Mouse (Mus musculus): Measurements from ENCODE around the gene Olfr1506.
"Not testable (repeated sequence)": the region's sequence is repeated elsewhere in the genome, so short reads cannot be mapped to it uniquely, and the experiment has no call there.

The Olfr1506 gene

DNA sequence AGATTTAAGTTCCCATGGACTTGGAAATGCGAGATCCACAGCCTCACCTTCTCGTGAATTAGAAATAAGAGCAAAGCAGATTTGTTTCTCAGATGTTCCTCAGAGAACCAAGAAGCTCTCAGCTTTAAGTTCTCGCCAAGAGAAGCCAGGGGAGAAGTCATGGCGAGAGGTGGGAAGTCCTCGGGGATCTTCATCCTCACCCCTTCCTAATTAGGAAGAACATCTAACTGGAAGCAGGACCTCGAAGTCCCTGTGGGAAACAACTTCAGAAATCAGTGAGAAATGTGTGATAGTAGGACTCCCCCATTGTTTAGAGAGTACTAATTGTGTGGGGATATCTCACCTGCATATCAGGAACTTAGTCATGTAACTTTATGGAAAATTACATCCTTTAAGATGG is at the start of gene Olfr1506:
Gene Olfr1506, minus strand, starts transcription at position 101 of the 400 bp plus-strand sequence.
- not testable (repeated sequence) for DNase-seq (ENCODE audit: low spot score)

DNA sequence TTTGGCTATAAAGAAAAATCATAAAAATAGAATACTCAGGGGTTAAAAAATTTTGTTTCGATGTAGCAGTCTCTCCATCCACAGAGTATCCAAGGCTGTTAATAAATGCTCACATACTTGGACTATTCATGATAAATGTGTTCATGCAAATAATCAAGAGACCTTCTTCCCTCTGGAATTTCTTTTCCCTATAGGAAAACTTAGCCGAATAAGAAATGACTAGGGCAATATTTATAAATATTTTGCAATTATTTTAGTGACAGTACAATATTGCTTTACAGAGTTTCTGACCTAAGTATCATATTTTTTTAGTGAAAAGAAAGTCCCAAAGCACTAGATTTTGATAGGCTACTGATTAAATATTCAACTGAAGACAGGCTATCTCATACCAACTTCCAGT is 46.6 kb upstream of the Olfr1506 start, which contains the start of gene Olfr1271:
Gene Olfr1271, minus strand, starts transcription at position 101 of the 400 bp plus-strand sequence.
- no peak for DNase-seq (ENCODE audit: low spot score)

DNA sequence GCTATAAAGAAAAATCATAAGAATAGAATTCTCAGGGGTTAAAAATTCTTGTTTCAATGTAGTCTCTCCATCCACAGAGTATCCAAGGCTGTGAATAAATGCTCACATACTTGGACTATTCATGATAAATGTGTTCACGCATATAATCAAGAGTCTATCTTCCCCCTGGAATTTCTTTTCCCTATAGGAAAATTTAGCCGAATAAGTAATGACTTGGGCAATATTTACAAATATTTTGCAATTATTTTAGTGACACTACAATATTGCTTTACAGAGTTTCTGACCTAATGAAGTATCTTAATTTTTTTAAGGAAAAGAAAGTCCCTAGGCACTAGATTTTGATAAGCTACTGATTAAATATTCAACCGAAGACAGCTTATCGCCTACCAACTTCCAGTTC is 33.2 kb upstream of the Olfr1506 start, which contains the start of gene Olfr142:
Gene Olfr142, minus strand, starts transcription at position 101 of the 400 bp plus-strand sequence.
- DNase-seq (ENCODE audit: low spot score), result no peak

DNA sequence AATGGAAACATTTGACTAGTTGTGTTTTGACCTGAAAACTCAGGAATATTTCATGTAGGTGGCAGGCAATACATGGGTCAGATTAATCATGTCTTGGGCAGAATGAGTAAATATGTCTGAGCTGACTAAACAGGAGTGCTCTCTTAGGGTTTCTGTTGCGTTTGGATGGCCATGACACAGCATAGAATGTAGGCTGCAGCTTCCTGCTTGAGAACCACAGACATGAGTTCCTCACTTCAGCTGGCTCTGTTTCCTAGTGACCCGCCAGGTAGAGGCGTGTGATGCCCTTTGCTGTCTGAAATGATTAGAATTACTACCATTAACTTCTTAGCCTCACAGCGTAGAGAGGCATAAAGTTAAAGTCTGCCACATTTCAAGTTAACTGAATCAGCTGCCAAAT is 24.7 kb downstream of the Olfr1506 start:
- DNase-seq (ENCODE audit: low spot score), result not testable (repeated sequence)

DNA sequence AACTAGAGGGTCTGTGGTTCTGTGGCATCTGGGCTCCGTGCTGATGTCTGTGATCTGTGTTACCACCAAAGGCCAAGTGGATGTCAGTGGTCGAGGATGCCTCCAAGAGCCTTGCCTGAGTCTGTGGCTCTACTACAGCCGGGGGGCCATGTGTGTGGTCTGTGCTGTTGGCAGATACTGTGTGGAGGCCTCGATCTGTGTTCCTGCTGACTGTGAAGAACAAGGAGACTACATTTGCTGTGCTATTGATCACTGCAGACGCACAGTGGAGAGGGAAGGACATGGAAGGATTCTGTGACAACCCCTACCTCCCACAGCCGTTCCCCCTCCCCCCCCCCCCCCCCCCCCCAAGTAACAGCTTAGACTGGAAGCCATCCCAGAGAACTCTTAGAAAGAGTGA is 29.0 kb downstream of the Olfr1506 start:
- not testable (repeated sequence) for DNase-seq (ENCODE audit: low spot score)

DNA sequence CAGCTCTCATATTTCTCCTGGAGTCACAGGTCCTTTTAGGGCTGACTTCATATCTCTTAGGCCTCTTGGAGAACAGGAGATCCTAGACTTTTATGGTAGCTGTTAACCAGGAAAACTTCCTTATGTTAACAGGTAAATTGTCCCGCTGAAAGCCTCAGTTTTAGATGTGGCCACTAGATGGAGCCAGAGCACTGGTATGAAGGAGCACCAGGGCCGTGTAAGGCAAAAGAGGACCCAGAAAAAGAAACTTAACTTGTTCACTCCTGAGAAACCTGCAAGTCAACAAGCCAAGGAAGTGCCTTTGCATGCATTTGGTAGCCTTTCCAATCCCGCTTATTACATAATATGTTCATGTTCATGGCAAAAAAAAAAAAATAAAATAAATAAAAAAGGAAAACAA is 29.5 kb downstream of the Olfr1506 start:
- DNase-seq (ENCODE audit: low spot score), result not testable (repeated sequence)

DNA sequence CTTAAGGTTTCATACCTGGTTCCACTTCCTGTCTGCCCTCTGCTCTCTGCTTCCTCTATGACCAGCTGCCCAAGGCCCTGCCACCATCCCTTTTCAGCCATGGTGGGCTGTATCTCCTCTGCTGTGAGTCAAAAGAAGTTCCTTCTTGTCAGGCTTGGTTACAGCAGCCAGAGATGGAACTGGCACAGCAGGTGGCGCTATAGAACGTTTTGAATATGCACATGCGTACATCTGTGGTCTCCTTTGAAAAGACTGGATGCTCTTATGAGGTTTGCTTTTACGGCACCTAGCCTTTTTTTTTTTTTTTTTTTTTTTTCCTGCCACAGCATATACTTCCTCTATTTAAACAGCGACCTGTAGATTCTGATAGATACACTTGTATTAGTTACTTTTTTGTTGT is 37.2 kb downstream of the Olfr1506 start:
- DNase-seq (ENCODE audit: low spot score), result not testable (repeated sequence)

DNA sequence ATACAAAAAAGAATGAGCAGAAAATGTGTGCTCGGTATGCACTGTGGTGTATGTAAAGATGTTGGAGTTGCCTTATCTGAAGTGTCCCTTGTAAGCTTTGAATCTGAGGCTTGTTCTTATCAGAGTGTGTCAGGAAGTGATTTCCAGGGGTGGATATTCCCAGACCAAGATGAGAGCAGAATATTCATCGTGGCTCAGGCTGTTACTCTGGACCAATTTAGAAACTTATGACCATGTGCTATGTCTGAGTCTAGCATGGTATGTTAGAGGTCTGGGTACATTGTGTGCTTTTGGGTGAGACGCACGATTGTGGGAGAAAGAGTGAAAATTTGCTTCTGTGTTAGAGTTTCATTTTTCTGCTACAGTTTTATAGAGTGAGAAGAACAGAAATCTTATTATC is 38.2 kb downstream of the Olfr1506 start:
- not testable (repeated sequence) for DNase-seq (ENCODE audit: low spot score)

Data from retina, embryonic 14.5 days (tissue).